Mouse (Mus musculus) right cerebral cortex, postnatal 36 days (tissue): Measurements from ENCODE around the gene Hoxc4.

Source experiments
- DNase-seq, 2 experiments: peaks; one replicate each; pipeline ENCODE4 v3.0.0; 2022; ENCODE audit warnings: low spot score in 2 of 2, mixed read lengths in 1 of 2

Hoxc4 gene

GRCm38 (mm10) chr15:103084944-103085343, 66.2 kb downstream of the Hoxc4 start:
- DNase-seq: no peak

GRCm38 (mm10) chr15:103085831-103086671, 67.3 kb downstream of the Hoxc4 start:
- no peak for DNase-seq
